Mouse (Mus musculus): ENCODE data around the gene Dnajc22.

Gene Dnajc22

DNA sequence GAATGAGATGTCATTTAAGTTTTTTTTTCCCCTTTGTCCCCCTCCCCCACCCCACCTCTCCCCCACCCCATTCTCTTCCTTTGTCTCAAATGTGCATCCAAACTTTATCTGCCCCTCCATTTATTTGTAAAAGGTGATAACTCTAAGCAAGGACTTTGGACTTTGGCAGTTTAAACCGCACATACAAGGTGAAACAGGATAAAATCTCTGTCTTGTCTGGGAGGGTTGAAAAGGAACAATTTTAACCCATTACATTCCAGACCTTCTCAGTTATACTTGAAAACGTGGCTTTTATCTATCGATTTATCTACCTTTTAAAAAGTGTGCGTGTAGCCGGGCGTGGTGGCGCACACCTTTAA is 22.1 kb downstream of the Dnajc22 start:
- DNase-seq (ENCODE audit: low spot score) = no peak

DNA sequence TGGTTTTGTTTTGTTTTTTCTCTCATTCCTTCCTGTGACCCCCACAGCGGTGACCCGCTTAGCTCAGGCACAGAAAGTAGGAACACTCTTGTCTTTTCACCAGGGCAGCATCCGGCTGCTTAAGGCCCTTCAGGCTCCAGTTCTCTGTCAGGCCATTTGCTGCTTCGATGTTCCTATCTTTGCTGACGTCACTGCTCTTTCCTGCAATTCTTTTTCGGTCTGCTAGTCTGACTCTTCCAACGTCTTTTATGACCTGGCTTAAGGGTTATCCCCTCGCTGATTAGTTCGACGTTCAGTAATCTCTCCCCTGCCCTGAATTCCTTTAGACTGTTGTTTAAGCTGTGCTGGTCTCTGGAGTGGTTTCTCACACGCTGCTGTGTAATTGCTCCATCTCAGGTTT is 23.6 kb downstream of the Dnajc22 start:
- DNase-seq (ENCODE audit: low spot score) = no peak

DNA sequence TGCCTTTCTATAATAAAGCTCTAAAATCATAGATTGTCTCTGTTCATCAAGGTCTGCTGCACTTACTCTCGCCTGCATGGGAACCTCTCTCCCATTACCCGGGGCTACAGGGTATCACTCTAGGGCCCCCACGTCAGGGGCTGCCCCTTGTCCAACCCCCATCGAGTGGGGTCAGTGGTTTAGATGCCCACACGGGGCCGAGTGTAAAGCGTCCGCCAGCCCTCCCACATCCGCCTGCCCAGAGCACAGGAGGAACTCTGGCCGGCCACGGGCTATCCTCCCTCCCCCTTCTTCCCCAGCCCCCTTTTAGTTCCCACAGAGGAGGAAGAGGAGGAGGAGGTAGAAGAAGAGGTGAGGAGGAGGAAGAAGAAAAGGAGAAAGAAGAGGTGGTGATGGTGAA is 27.8 kb downstream of the Dnajc22 start:
- no peak for DNase-seq (ENCODE audit: low spot score)

DNA sequence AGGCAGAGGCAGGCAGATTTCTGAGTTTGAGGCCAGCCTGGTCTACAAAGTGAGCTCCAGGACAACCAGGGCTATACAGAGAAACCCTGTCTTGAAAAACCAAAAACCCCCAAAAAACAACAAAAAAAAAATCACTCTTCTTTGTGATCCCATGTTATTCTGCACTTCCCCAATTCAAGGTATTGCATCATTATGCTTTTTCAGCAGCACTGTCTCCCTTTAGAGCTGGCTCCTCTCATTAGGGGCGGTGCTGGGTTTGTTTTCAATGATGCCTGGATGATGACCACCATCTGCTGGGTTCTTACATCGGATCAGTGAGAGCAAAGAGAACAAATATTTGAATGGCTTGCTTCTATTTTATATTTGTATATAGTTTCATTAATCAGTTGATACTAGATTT is 29.7 kb downstream of the Dnajc22 start:
- no peak for DNase-seq (ENCODE audit: low spot score)

DNA sequence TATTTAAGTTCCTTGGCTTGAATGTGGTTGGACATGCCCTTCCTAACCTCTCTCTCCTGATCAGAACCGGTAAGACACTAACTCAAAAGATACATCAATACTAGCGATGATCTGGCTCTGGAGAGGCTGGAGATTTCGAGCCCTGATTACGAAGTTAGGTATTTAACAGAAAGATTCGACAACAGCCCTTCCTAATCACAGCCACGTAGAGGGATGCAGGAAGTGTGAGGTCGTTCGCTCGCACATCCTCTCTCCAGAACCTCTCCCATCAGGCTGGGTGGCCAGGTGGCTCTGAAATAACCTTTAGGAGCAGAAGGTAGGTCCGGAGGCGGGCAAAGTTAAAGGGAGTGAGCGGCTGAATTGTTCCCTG is 32.7 kb downstream of the Dnajc22 start, which contains the start of gene Spats2:
Spats2 (plus strand) TSS at position 206 of the 370 bp plus-strand sequence.
- DNase-seq (ENCODE audit: low spot score) = no peak

DNA sequence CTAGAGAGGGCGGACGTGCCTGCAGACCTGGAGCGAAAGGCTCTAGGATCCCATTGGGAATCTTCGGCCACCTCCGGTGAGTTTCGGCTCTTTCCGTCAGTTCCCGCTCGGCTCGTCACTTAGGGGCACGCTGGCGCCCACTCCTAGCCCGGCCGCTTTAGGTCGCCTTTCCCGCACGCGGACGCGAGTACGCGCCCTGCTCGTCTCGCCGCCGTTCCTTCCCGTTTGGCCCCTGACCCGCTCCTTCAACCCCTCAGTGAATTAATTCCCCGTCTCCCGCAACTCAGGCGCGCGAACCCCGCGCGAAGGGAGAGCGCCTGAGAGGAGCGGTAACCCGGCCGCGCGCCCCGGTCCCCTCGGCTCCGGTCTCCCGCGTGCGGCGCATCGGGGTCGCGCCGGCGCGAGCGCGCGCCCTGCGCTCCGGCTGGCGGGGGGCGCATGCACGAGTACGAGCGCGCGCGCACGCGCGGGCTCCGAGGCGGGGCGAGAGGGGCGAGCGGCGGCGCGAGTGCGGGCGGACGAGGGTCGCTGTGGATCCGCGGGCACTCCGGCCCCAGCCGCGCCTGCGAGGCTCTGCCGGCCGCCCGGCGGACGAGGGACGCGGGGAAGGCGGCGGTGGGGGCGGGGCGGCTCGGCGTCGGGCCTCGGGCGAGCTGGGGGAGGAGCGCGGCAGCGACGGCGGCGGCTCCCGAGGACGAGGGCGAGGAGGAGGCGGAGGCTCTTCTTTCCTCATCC is 33.3 kb downstream of the Dnajc22 start:
- DNase-seq (ENCODE audit: low spot score) = peak; percentile 88

DNA sequence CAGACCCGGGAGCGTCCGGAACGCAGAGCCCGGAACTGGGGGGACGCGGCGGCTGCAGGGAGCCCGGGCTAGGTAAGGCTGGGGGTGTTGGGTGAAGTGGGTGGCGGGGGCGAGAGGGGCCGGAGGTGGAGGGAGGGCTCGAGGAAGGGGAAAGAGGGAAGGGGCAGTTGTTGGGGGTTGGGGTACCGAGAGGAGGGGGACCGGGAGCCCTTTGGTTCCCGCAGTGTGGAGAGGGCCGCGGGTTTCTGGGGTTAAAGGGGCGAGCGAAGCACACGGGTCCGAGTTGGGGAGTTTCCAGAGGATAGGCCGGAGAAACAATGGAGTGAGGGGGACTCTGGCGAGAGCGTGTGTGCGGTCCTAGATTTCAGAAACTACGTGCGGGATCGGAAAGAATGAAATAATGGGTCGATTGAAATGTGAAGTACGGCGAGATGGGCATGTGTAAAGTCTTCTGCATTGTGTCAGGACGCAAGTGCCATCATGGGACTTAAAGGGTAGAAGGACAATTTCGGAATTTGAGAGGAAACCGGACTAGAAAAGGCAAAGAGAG is 33.9 kb downstream of the Dnajc22 start:
- DNase-seq (ENCODE audit: low spot score) = no peak

DNA sequence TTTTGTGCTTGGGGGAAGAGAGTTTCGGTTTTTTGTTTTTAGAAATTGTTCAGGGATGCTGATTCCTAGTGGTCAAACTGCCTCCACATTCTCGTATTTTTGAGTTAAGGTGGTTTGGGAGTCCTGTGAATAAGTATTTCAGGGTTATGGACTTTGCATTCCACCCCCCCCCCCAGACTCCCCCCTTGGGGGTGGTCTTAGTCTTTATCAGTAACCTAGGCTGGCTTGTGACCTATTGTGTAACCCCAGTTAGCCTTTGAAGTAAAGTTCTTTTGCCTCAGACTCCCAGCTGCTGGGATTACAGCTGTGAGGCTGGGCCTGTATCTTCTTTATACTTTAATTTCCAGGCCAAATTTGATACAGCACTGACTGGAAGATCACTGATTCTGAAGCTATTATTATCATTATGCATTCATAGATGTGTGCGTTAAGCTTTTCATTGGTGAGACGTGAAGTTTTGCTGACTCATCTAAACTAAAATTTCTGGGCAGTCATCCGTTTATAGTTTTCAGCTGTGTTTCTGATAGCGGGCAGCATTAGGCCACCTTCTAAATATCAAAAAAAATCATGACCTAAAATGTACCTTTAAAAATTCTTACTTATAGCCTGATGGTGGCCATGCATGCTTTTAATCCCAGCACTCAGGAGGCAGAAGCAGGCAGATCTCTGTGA is 35.0 kb downstream of the Dnajc22 start:
- DNase-seq (ENCODE audit: low spot score) = no peak

DNA sequence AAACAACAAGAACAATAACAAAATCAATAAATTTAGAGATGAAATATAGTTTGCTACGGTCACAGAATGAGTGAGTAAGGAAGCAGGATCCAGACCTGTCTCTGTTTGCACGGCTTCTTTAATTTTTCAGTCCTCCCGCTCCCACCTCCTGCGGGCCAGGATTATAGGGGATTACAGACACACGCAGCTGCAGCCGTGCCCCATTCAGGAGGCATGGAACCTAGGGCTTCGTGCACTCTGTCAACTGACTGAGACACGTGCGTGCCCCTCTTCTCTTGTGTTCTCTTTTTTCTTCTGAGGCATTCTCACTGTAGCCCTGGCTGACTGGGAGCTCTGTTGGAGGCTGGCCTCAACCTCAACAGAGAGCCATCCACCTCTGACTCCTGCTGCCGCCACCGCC is 36.5 kb downstream of the Dnajc22 start:
- no peak for DNase-seq (ENCODE audit: low spot score)

DNA sequence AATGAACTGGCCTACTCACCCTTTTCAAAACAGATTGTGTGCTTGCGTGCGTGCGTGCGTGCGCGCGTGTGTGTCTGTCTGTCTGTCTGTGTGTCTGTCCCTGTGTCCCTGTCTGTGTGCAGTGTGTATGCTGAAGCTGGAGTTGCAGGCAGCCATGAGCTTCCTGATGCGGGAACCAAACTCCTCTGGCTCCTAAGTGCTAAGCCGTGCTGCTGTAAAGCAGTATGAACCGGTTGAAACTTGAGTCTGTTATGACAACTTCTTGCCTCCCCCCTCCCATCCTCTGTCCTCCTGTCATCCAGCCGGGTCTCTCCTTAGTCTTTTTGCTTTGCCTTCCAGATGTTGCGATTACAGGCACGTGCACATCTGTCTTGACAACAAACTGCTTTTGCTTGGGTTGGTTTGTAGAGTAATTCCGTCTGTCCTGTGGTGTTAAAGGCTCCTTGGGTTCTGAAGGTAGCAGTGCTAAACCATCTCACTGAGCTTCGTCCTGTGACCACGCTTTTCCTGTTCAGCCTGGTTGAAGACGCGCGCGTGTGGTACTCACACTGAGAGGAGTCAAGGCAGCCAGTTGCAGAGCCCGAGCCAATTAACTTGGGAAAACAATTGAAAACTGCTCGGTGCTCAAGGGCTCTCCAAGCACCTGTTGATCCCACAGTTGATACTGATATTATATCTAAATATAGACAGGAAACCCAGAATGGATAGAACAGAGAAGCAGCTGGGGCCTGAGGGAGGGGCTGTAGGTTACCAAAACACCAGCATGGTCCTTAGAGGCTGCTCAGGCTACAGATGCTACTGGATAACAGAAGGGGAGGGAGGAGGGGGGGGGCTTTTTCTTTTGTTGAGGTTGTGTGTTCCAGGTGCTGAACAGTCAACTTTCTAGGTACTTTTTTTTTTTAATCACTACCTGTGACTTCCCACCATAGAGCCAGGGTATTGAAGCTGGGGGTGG is 37.3 kb downstream of the Dnajc22 start:
- no peak for DNase-seq (ENCODE audit: low spot score)

DNA sequence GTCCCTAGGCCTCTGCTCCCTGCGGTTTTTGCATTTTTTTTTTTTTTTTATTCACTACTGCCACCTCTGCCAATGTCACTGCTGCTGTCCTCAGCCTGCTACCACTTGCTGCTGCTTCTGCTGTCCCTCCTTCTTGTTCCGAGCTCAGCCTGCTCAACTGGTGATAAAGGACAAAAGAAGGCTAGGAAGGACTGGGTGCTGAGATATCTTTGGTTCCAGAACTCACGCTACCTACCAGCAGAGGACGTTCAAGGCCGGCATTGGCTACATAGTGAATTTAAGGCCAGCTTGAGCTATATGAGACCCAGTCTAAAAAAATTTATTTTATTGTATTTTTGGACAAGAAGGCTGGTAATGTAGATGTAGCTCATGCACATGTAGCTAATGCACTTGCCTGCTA is 45.4 kb downstream of the Dnajc22 start:
- no peak for DNase-seq (ENCODE audit: low spot score)

DNA sequence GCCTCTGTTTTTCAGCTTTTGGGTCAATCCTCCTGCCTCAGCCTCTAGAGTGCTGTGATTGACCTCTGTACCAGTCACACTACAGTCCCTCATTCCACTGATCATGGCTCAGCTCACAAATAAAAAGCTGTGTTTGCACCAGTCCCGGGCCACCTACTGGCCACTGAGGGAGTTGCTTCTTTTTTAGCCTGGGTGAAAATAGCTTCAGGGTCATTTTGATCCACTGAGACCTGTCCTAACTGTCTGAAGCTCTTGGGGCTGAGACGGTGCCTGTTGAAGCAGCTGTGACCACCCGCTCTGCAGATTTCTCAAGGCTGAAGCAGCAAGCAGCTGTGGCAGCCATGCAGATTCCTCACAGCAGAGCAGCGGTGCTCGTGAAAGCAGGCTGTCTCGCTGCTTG is 46.7 kb downstream of the Dnajc22 start:
- no peak for DNase-seq (ENCODE audit: low spot score)

DNA sequence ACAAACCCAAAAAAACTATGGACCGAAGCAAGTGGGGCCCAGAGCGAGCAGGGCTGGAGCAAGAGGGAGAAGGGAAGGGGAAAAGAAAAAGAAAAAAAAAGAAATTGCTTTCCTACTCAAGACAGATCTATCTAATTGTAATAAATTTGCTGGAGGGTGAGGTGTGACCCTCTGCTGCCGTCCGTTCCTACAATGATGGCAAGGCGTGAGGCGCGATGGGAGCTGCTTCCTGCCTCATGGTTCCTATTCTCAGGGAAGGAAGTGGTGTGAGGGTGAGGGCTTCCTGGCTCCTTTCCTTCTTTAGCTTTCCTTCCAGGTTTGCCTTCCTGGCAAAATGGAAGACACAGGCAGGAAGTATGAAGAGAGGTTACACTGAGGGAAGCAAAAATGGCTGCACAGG is 57.5 kb downstream of the Dnajc22 start:
- no peak for DNase-seq (ENCODE audit: low spot score)

DNA sequence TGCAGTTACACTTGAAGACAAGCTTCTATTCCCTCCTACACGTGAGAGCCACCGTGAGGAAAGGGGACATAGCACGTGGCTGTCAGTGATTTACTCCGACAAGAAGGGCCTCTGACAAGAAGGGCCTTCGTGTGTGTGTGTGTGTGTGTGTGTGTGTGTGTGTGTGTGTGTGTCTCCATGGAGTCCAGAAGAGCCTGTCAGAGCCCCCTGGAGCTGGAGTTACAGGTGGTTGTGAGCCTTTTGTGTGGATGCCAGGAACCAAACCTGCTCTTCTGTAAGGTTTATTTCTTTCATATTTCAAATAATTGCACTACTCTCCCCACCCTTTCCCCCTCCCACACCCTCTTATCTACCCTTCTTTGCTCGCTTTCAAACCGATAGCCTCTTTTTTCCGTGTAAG is 58.4 kb downstream of the Dnajc22 start:
- no peak for DNase-seq (ENCODE audit: low spot score)

DNA sequence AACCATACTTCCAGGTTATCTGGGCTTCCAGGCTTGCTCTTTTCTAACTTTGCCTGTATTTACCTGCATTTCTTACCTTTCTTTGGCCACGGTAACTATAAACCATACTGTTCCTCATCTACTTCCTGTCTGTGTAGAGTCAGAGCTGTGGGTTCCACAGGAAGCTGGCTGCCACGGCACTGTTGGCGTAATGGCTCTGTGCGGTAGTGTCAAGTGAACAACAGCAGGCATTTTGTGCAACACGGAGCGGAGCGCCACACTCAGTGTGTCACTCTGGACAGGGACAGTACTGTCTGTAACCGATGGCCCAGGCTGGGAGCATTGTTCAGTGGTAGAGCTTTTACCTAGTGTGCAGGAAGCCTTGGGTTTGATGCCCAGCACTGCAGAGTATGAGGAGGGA is 60.5 kb downstream of the Dnajc22 start:
- DNase-seq (ENCODE audit: low spot score) = no peak

All from testis, postnatal 14 days (tissue).